Mouse (Mus musculus): ENCODE results near the gene Trarg1. TPM values are rescaled to one million over a fixed set of nuclear protein-coding genes. Genes with fewer than 3 reads are reported as not detected.

Trarg1 gene
- polyA plus RNA-seq, 1 experiment from 2014 or later: 0.65 TPM

- 77% methylated on average over 4 of the region's 4 CpGs for WGBS
Observed at GRCm38 (mm10) chr11:76735753-76736324, 56.2 kb downstream of the Trarg1 start.

GRCm38 (mm10) chr11:76739125-76739524 lies 59.5 kb downstream of the Trarg1 start:
- no peak overlapping the region for H3K4me3 ChIP-seq
- H3K36me3 ChIP-seq: peaks cover 38% of the 10 kb centered on the region
- no peak overlapping the region for H3K4me2 ChIP-seq
- no peaks in the 10 kb centered on the region for H3K4me1 ChIP-seq
- H3K27me3 ChIP-seq: no peaks in the 10 kb centered on the region
- no peak for ATAC-seq (ENCODE audit: insufficient number of reproducible peaks, low FRiP score, low TSS enrichment, low read depth)
- no peak overlapping the region for H3K27ac ChIP-seq
- H3K9me3 ChIP-seq: no peaks in the 10 kb centered on the region
- WGBS: 66% methylated on average over 6 of the region's 6 CpGs
- no peak overlapping the region for H3K9ac ChIP-seq

More at GRCm38 (mm10) chr11:76735753-76736324, 56.2 kb downstream of the Trarg1 start:
- H3K4me3 ChIP-seq: no peak overlapping the region
- no peaks in the 10 kb centered on the region for H3K27me3 ChIP-seq
- H3K27ac ChIP-seq: no peak overlapping the region
- H3K4me1 ChIP-seq: no peaks in the 10 kb centered on the region
- ATAC-seq (ENCODE audit: insufficient number of reproducible peaks, low FRiP score, low TSS enrichment, low read depth): no peak
- H3K4me2 ChIP-seq: no peak overlapping the region
- peaks cover 59% of the 10 kb centered on the region for H3K36me3 ChIP-seq
- H3K9me3 ChIP-seq: no peaks in the 10 kb centered on the region
- no peak overlapping the region for H3K9ac ChIP-seq

GRCm38 (mm10) chr11:76742511-76742910 lies 62.9 kb downstream of the Trarg1 start:
- Histone ChIP-seq H3K4me1 (no peaks in the 10 kb centered on the region), H3K9ac (no peak overlapping the region), H3K4me3 (no peak overlapping the region), H3K4me2 (no peak overlapping the region), H3K27me3 (no peaks in the 10 kb centered on the region), H3K36me3 (peaks cover 39% of the 10 kb centered on the region), H3K9me3 (no peaks in the 10 kb centered on the region), H3K27ac (no peak overlapping the region)
- WGBS: 82% methylated on average over 7 of the region's 7 CpGs
- no peak for ATAC-seq (ENCODE audit: insufficient number of reproducible peaks, low FRiP score, low TSS enrichment, low read depth)

- no peaks in the 10 kb centered on the region for H3K27me3 ChIP-seq
- H3K4me2 ChIP-seq: no peak overlapping the region
- no peak overlapping the region for H3K9ac ChIP-seq
- peaks cover 56% of the 10 kb centered on the region for H3K36me3 ChIP-seq
- H3K4me3 ChIP-seq: no peak overlapping the region
- no peak overlapping the region for H3K27ac ChIP-seq
- WGBS: 73% methylated on average over 7 of the region's 7 CpGs
- no peaks in the 10 kb centered on the region for H3K4me1 ChIP-seq
- H3K9me3 ChIP-seq: no peaks in the 10 kb centered on the region
- ATAC-seq (ENCODE audit: insufficient number of reproducible peaks, low FRiP score, low TSS enrichment, low read depth): no peak
Observed at GRCm38 (mm10) chr11:76744550-76744949, 64.9 kb downstream of the Trarg1 start.

- H3K36me3 ChIP-seq: peaks cover 66% of the 10 kb centered on the region
- ATAC-seq (ENCODE audit: insufficient number of reproducible peaks, low FRiP score, low TSS enrichment, low read depth): no peak
- no peaks in the 10 kb centered on the region for H3K4me1 ChIP-seq
- H3K4me3 ChIP-seq: no peak overlapping the region
- WGBS: 96% methylated on average over 1 of the region's 1 CpGs
- H3K27ac ChIP-seq: no peak overlapping the region
- H3K4me2 ChIP-seq: no peak overlapping the region
- no peaks in the 10 kb centered on the region for H3K27me3 ChIP-seq
- H3K9ac ChIP-seq: no peak overlapping the region
- H3K9me3 ChIP-seq: no peaks in the 10 kb centered on the region
Observed at GRCm38 (mm10) chr11:76745921-76746320, 66.3 kb downstream of the Trarg1 start.

Other genes starting within 250 kb of the Trarg1 start
- gene Abr, start 57.5 kb upstream of the Trarg1 start, polyA plus RNA-seq (2015; fragmentation: Nextera tagmentation; extraction: Ambion mirVana): 31.2 and 31.9 TPM in 2 replicates
- gene Bhlha9, start 7.3 kb upstream of the Trarg1 start, polyA plus RNA-seq (2015; fragmentation: Nextera tagmentation; extraction: Ambion mirVana): 3.2 and 3.3 TPM in 2 replicates
- 23.1 and 29.5 TPM in 2 replicates for gene Gosr1, start 83.8 kb downstream of the Trarg1 start, polyA plus RNA-seq (2015; fragmentation: Nextera tagmentation; extraction: Ambion mirVana)
- 9.6 and 11.3 TPM in 2 replicates for gene Cpd, start 167.2 kb downstream of the Trarg1 start, polyA plus RNA-seq (2015; fragmentation: Nextera tagmentation; extraction: Ambion mirVana)
- 2.9 and 3.3 TPM in 2 replicates for gene Tmigd1, start 222.4 kb downstream of the Trarg1 start, polyA plus RNA-seq (2015; fragmentation: Nextera tagmentation; extraction: Ambion mirVana)
- 218 and 230 TPM in 2 replicates for gene Blmh, start 245.0 kb downstream of the Trarg1 start, polyA plus RNA-seq (2015; fragmentation: Nextera tagmentation; extraction: Ambion mirVana)